Mouse (Mus musculus) frontal cortex, adult 2 months (tissue): ENCODE measurements at regions not wholly inside any gene's neighbourhood (a gene's known extent, or its start where the extent isn't known, plus 50 kb on each side); places are given as distances from the start of the nearest gene placed in this dataset.

ENCODE experiments used
- DNase-seq, 2 experiments: peaks; one replicate each; pipeline ENCODE4 v3.0.0; 2022; ENCODE audit warnings: low spot score in 1 of 2; ENCODE audit errors: extremely low spot score in 1 of 2

DNA sequence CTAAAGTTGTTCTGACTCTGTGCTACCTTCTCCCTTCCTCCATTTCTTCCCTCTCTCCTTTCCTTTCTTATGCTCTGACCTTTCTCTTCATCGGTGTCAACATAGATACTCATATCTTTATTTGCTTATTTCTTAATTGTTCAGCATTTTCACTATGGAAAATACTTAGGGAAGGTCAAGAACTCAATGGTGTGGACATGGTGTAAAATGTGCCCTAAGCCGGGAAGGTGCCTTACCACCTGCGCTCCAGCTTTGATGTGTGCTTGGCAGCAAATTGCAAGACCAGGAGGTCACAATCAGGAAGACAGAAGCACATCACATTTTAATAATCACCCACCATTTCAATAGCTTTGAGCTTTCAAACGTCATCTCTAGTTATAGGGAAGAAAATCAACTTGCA lies 324.0 kb upstream of the Meis1 start:
- no peak for DNase-seq

- DNase-seq, result no peak
Measured at GRCm38 (mm10) chr11:19346276-19346826, 327.6 kb upstream of the Meis1 start.

GRCm38 (mm10) chr11:19350331-19351242 lies 331.8 kb upstream of the Meis1 start:
- no peak for DNase-seq

DNA sequence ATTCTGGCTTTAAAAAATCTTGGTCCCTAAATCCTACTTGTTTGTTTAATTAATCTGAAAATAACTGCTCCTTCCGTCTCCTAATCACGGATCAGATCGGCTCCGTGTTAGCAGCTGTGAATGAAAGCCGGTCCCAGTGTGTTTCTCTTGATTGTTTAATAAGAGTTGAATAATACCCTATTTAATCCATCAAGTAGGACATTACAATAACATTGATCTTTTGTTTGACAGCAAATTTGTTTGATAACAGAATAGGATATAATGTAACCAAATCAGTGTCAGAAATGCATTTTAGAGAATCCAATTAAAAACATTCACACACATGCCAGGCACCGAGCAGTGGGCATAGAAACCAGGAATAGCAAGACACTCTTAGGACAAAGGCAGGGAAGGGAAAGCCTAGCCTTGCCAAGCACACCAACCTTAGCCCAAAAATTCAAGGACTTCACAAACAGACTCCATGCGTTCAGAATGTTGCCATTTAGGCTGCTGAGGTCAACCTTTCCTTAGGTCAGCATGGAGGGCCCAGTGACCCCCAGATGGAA lies 332.5 kb upstream of the Meis1 start:
- no peak for DNase-seq

DNA sequence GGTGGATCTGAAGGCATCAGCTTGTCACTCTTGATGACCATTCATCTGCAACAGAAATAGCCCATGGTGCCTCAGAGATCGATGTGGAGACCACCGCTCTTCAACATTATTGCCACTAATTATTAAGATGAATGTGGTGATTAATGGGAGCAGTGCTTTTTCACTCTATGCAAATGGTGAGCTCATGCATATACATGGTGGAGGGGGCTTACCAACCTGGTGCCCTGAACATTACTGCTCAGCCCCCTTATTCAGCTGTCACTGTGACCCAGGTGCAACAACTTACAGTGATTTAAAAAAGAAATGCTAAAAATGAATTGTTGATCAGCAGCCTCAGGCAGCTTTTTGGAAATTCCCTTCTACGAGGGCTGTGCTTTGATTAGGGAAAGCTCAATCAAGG lies 334.9 kb upstream of the Meis1 start:
- no peak for DNase-seq

- DNase-seq, result no peak
Measured at GRCm38 (mm10) chr11:19355179-19355578, 336.4 kb upstream of the Meis1 start.

GRCm38 (mm10) chr11:19356151-19356550 lies 337.4 kb upstream of the Meis1 start:
- no peak for DNase-seq

- no peak for DNase-seq
Measured at GRCm38 (mm10) chr11:19369152-19369551, 350.4 kb upstream of the Meis1 start.

DNA sequence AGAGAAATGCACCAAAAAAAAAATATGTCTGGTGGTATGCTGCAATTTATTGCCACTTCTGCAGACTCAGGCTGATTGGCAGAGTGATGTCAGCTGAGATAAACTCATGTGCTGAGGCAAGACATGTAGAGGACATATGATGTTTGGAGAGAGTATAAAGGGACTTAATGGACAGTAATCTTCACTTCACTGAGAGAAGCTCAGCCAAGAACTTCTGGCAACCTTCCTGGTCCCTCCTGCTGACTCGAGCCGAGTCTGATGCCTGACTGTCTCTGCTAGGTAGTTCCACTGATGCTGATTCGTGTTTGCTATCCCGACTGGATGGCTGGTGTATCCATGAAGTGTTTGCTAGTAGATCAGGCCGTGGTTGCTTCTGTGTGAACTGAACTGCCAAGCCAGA lies 354.7 kb upstream of the Meis1 start:
- no peak for DNase-seq

GRCm38 (mm10) chr11:19380935-19381334 lies 362.1 kb upstream of the Meis1 start:
- DNase-seq, result no peak

GRCm38 (mm10) chr11:19389136-19389535 lies 370.4 kb upstream of the Meis1 start:
- no peak for DNase-seq

DNA sequence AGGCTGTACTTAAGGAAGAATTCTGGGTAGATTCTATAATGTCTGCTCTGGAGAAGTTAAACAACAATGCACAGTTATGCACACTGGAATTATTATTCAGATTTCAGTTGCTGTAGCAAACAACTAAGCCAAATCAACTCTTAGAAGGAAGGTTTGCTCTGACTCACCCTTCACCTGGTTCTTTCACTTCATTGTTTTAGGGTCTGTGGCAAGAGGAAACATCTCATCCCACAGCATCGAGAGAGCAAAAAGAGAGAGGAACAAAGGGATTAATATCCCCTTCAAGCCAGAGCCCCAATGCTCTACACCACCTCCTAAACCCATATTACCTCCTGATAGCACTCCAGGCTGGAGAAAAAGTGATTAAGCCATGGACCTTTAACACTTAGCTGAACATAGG lies 373.4 kb upstream of the Meis1 start:
- DNase-seq, result no peak

- DNase-seq, result no peak
Measured at GRCm38 (mm10) chr11:19394372-19394771, 375.6 kb upstream of the Meis1 start.

DNA sequence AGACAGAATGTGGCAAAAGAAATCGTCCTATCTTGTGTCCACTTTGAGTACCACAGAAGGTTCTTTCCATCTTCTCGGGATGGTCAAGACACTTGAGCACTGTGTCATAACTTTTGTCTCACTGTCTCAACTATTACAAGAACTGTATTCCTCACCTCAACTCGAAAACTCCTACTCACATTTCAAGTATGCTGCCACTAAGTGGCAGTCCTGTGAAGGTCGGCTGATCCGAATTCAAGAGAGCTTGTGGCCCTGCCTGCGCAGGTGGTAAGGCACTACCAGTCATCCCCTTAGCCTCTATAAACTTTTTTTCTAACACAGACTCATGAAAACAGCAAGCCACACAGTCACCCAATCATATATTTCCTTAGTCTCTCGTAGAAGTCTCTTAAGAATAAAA lies 381.6 kb upstream of the Meis1 start:
- DNase-seq, result no peak

GRCm38 (mm10) chr11:19420143-19420542 lies 401.4 kb upstream of the Meis1 start:
- no peak for DNase-seq

DNA sequence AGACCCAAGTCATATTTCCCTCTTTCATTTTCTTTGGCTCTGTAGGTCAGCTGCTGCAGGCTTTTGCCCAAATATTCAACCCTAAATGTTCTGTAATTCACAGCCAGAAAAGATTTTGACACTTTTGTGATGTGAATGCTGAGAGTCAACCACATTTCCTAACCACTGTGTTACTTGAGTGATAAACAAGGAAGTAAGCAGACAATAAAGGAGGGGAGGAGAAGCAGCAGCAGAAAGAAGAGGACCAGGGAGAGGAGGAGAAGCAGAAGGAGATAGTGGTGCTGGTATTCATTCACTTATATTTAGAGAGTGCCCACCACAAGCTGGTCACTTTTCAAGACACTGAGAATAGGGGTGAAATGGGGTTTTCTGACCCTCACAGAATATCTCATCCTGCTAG lies 404.5 kb upstream of the Meis1 start:
- no peak for DNase-seq

GRCm38 (mm10) chr11:19423841-19424815 lies 405.3 kb upstream of the Meis1 start:
- peak; percentile 14 to 53 for DNase-seq

DNA sequence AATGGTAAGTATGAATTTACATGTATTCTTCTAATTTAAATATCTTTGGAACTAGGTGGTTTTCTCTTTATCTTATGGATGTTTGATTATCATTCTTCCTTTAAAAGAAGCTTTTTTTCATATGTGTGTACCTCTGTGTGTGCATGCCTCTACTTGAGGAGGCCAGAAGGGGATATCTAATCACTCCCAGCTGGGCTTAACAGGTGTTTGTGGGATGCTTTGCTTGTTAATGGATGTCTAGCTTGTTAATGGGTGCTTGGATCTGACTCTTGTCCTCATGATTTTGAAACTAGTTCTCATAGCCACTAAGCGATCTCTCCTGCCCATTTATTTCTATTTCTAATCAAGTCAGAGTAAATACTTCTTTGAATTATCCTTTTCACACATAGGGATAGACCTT lies 408.8 kb upstream of the Meis1 start:
- DNase-seq, result no peak

DNA sequence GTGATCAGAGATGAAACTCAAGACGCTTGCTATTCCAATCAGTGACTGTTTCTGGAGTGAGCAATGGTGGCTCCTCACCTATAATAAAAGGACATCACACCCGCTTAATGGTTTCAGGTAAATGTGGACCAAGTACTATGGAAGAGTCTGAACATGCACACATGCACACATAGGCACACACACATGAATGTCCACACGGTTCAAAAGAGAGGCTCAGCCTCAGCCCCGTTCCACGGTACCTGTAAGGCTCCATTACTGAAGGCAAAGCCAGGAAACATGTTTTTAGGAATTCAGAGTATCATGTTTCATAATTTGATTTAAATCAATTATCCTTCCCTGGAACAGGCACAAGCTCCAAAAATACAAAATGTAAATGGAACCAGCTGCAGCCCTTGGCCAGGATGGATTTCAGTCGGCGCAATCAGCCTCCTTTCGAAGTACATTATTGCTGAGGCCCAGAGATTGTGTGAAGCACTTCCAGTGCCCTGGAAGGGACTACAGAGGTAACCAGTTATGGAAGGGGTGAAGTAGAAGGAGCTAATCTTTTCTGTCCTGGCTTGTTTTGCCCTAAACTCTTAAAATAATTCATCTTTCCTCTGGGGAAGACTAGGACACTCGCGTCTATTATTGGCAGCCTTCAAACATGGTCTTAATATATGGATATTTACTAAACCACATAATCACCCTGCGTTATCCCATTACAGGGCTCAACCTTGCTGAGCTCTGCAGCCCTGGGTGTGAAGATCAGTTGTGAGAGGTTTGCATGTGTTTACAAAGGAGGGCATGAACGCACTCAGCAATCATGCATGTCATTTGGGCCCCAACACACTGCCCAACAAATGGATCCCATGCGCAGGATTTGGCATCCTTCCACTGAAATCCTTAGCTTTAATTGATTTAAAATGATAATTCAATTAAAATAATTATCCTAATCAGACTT lies 415.2 kb upstream of the Meis1 start:
- DNase-seq, result no peak

DNA sequence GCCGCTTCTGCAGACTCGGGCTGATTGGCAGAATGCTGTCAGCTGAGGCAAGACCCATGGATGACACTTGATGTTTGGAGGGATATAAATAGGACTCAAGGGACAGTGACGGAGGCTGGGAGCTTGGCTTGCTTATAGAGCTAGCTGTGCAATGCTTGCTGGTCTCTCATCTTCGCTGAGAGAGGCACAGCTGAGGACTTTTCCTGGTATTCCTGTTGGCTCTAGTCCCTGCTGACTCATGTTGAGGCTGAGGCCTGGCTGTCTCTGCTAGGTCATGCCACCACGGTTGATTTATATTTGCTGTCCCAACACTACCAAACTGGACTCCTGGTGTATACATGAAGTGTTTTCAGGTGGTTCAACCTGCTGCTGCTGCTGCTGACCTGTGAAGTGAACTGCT lies 419.6 kb upstream of the Meis1 start:
- DNase-seq, result no peak
